Mouse (Mus musculus) forebrain, embryonic 15.5 days (tissue): ENCODE measurements around the gene Gpr139. TPM values are rescaled to one million over a fixed set of nuclear protein-coding genes. Genes with fewer than 3 reads are reported as not detected.
A peak's percentile ranks its signal among the peaks of the same experiment; 100 is the strongest.

Experiments
- ATAC-seq: fragments of 200-750 bp; cut with Nextera tagmentation; replicated peaks from 2 replicates; pipeline ENCODE4 v1.8.0; 2017; ENCODE audit warnings: mild to moderate bottlenecking, moderate TSS enrichment, moderate library complexity
- H3K27ac ChIP-seq: fragments of 300-500 bp; sonication (generic); replicated peaks from 2 replicates; pipeline ENCODE4 v1.5.1; 2015; ENCODE audit warnings: mild to moderate bottlenecking, inconsistent platforms
- H3K27me3 ChIP-seq: fragments of 300-500 bp; sonication (generic); 2 replicates; pipeline ENCODE4 v1.6.1; 2015; ENCODE audit warnings: inconsistent platforms
- H3K36me3 ChIP-seq: fragments of 300-500 bp; sonication (generic); 2 replicates; pipeline ENCODE4 v1.6.1; 2015; ENCODE audit warnings: mild to moderate bottlenecking, inconsistent platforms
- H3K4me1 ChIP-seq: fragments of 300-500 bp; sonication (generic); 2 replicates; pipeline ENCODE4 v1.6.1; 2015; ENCODE audit warnings: inconsistent platforms
- H3K4me2 ChIP-seq: fragments of 300-500 bp; sonication (generic); replicated peaks from 2 replicates; pipeline ENCODE4 v1.6.1; 2015; ENCODE audit warnings: mild to moderate bottlenecking, inconsistent platforms
- H3K4me3 ChIP-seq: fragments of 300-500 bp; sonication (generic); 2 replicates; pipeline ENCODE4 v1.5.1; 2015; ENCODE audit warnings: mild to moderate bottlenecking, inconsistent platforms
- H3K9ac ChIP-seq: fragments of 300-500 bp; sonication (generic); replicated peaks from 2 replicates; pipeline ENCODE4 v1.6.1; 2015; ENCODE audit warnings: mild to moderate bottlenecking, inconsistent platforms
- H3K9me3 ChIP-seq: fragments of 300-500 bp; sonication (generic); 2 replicates; pipeline ENCODE4 v1.6.1; 2016; ENCODE audit warnings: inconsistent platforms
- WGBS: fragments of 180-500 bp; shearing (Covaris S2); methylation state at CpG from one replicate; pipeline ENCODE4 v1.1.7; 2015; ENCODE audit warnings: mixed read lengths; 5-methylcytosine and 5-hydroxymethylcytosine counted together
- polyA plus RNA-seq: library from polyadenylated mRNA; unstranded; fragments of >200 nt; fragmentation: Nextera tagmentation; extraction: Ambion mirVana; gene quantifications from 2 replicates; pipeline ENCODE4 v1.2.1, GENCODE M21; 2015

The Gpr139 gene
- polyA plus RNA-seq = 3.6 and 5.0 TPM in 2 replicates

DNA sequence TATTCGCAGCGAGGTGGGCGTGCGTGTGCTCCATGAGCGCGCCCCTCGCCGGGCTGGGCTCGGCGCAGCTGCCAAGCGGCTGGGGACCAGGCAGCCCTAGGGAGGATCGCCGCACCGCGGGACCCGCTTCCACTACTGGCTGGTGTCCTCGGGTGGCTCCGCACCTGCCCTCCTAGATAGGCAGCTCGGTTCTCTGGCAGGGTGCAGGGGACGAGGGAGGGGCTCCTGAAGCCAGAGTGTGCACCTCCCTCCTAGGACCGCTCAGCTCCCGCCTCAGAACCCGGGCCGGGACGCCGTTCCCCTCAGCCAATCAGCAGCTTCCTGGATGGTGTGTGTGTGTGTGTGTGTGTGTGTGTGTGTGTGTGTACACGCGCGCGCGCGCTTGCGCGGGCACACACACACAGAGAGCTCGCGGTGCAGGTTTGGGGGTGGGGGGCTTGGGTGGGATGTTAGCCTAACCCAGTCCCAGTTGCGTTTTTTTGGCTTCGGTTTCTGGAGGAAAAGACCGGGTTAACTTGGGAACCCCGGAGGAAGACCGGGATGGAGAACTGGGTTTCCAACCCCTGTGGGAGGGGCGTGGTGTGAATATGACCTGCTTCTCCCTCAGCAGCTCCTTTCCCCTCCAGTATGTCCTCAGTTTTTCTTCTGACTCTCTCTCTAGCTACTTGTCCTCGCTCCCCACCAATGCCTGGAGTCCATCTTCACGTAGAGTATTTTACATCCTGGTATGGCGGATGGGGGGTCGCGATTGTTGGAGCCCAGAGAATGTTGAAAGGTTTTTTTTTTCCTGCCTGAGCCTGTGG, at the start of gene Gpr139:
Gene Gpr139 (minus strand): TSS at position 263 of the 803 bp plus-strand sequence.
- H3K9ac ChIP-seq = peak within 1 kb of the TSS; percentile 66
- H3K4me1 ChIP-seq = peaks cover 20% of the 10 kb centered on the region
- no peaks in the 10 kb centered on the region for H3K36me3 ChIP-seq
- 1% methylated on average over 47 of the region's 47 CpGs for WGBS
- peak within 1 kb of the TSS; percentile 85 for H3K27ac ChIP-seq
- H3K4me2 ChIP-seq = peak within 1 kb of the TSS; percentile 87
- H3K4me3 ChIP-seq = peak within 1 kb of the TSS; percentile 71
- no peaks in the 10 kb centered on the region for H3K9me3 ChIP-seq
- peak; percentile 93 for ATAC-seq
- peaks cover 11% of the 10 kb centered on the region for H3K27me3 ChIP-seq

GRCm38 (mm10) chr7:119230971-119231370, 46.6 kb upstream of the Gpr139 start:
- no peak overlapping the region for H3K4me3 ChIP-seq

GRCm38 (mm10) chr7:119222706-119223105, 38.3 kb upstream of the Gpr139 start:
- Histone ChIP-seq H3K4me1 (no peaks in the 10 kb centered on the region), H3K9me3 (no peaks in the 10 kb centered on the region), H3K9ac (no peak overlapping the region), H3K4me2 (no peak overlapping the region), H3K27ac (no peak overlapping the region), H3K36me3 (no peaks in the 10 kb centered on the region), H3K4me3 (no peak overlapping the region), H3K27me3 (no peaks in the 10 kb centered on the region)
- no peak for ATAC-seq
- WGBS = 92% methylated on average over 4 of the region's 4 CpGs

More at GRCm38 (mm10) chr7:119230971-119231370, 46.6 kb upstream of the Gpr139 start:
- Histone ChIP-seq H3K4me1 (no peaks in the 10 kb centered on the region), H3K4me2 (no peak overlapping the region), H3K36me3 (no peaks in the 10 kb centered on the region), H3K9ac (no peak overlapping the region), H3K27ac (no peak overlapping the region), H3K27me3 (no peaks in the 10 kb centered on the region), H3K9me3 (no peaks in the 10 kb centered on the region)
- 4% methylated on average over 3 of the region's 3 CpGs for WGBS
- no peak for ATAC-seq

- Histone ChIP-seq H3K27ac (no peak overlapping the region), H3K9me3 (no peaks in the 10 kb centered on the region), H3K27me3 (no peaks in the 10 kb centered on the region), H3K4me2 (no peak overlapping the region), H3K9ac (no peak overlapping the region), H3K4me1 (no peaks in the 10 kb centered on the region), H3K36me3 (no peaks in the 10 kb centered on the region), H3K4me3 (no peak overlapping the region)
- ATAC-seq = no peak
- WGBS = 96% methylated on average over 2 of the region's 2 CpGs
These were observed 34.7 kb upstream of the Gpr139 start for GRCm38 (mm10) chr7:119219121-119219520.

GRCm38 (mm10) chr7:119207251-119207650, 22.8 kb upstream of the Gpr139 start:
- Histone ChIP-seq H3K4me3 (no peak overlapping the region), H3K9me3 (no peaks in the 10 kb centered on the region), H3K9ac (no peak overlapping the region), H3K27ac (no peak overlapping the region), H3K4me2 (no peak overlapping the region), H3K27me3 (no peaks in the 10 kb centered on the region), H3K36me3 (no peaks in the 10 kb centered on the region), H3K4me1 (no peaks in the 10 kb centered on the region)
- no peak for ATAC-seq
- 76% methylated on average over 3 of the region's 3 CpGs for WGBS

- H3K4me2 ChIP-seq = no peak overlapping the region
- no peaks in the 10 kb centered on the region for H3K9me3 ChIP-seq
- H3K27me3 ChIP-seq = peaks cover 11% of the 10 kb centered on the region
- no peak overlapping the region for H3K4me3 ChIP-seq
- ATAC-seq = no peak
- H3K9ac ChIP-seq = no peak overlapping the region
- no peaks in the 10 kb centered on the region for H3K36me3 ChIP-seq
- H3K27ac ChIP-seq = no peak overlapping the region
- H3K4me1 ChIP-seq = peaks cover 16% of the 10 kb centered on the region
- WGBS = 10% methylated on average over 11 of the region's 11 CpGs
These were observed 2.0 kb upstream of the Gpr139 start for GRCm38 (mm10) chr7:119186374-119186773.

DNA sequence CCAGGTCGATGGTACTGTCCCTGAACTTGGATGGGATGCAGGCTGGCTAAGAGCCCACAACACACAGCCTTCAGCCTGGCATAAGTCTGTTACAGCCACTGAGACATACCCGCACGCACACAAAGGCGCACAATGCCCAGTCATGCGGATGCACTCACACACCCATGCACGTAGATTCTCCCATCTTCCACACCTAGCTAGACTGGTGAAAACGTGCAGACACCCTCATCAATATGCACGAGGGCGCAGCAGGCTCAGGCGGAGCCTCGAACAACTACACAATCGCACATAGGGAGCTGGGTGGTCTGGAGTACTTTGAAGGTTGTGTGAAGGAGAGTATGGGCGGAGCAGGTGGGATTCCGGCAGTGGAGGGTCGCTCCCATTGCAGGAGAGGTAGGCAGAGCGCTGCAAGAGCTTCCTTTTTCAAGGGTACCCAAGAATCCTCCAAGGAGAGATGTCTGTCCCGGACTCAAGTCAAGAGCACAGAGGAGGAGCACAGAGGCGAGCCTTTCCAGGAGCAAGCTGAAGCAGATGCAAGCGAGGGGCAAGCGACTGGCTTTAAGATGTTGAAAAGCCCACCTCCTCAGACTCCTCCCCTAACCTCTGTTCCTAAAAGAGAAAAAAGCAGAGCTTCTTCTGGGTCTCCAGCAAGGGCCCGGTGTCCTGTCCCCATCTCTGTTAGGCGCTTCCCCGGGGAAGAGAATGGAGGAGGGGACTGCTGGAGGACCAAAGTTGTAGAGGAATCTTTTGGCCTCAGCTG, 958 bp upstream of the Gpr139 start:
- H3K4me2 ChIP-seq = peak overlapping the region; percentile 87
- H3K27ac ChIP-seq = peak overlapping the region; percentile 85
- peak overlapping the region; percentile 66 for H3K9ac ChIP-seq
- H3K27me3 ChIP-seq = peaks cover 11% of the 10 kb centered on the region
- WGBS = 2% methylated on average over 23 of the region's 23 CpGs
- H3K36me3 ChIP-seq = no peaks in the 10 kb centered on the region
- peak; percentile 55 for ATAC-seq
- H3K4me1 ChIP-seq = peaks cover 20% of the 10 kb centered on the region
- H3K9me3 ChIP-seq = no peaks in the 10 kb centered on the region
- H3K4me3 ChIP-seq = peak overlapping the region; percentile 71

DNA sequence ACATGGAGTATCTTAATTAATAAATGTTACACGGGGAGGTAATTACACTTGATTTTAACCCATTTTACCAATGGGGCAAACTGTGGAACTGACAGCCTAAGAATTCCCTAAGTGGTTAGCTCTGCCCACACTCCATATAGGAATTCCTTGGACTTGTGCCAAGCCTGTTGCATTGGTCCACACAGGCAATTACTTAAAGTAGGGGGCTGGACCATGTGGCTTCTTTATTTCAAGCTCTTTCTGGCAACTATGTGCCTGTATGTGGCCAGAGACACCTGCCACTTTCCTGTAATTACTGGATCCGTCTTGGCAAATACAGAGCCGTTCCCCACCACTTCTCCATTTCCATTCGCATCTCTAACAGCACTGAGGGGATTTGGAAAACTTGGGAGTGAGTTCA, 3.4 kb downstream of the Gpr139 start:
- Histone ChIP-seq H3K9me3 (no peaks in the 10 kb centered on the region), H3K4me1 (peaks cover 20% of the 10 kb centered on the region), H3K27ac (no peak overlapping the region), H3K4me3 (no peak overlapping the region), H3K36me3 (no peaks in the 10 kb centered on the region), H3K27me3 (peaks cover 11% of the 10 kb centered on the region), H3K4me2 (no peak overlapping the region), H3K9ac (no peak overlapping the region)
- no peak for ATAC-seq
- WGBS = 4% methylated on average over 4 of the region's 4 CpGs

DNA sequence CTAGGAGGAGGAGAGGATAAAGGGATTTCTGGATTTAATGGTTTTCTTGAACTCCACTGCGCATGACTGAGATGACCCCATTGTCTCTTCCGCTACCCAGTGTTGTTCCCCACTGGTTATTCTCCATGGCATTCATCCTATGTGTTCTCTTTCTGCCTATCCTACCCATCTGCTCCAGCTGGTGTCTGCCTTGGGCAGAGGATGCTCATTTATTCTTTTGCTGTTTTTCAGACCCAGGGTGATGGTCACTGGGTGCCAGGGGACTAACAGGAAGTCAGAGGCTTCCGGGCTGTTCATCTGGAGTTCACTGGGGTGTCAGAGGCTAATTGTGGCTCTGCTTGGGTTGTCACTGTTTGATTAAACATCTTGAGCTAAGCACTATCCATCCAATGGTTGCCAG, 24.4 kb downstream of the Gpr139 start:
- no peak overlapping the region for H3K9ac ChIP-seq
- WGBS = 85% methylated on average over 3 of the region's 3 CpGs
- H3K4me2 ChIP-seq = no peak overlapping the region
- no peaks in the 10 kb centered on the region for H3K36me3 ChIP-seq
- H3K4me1 ChIP-seq = no peaks in the 10 kb centered on the region
- no peaks in the 10 kb centered on the region for H3K27me3 ChIP-seq
- no peak for ATAC-seq
- no peaks in the 10 kb centered on the region for H3K9me3 ChIP-seq
- H3K4me3 ChIP-seq = no peak overlapping the region
- no peak overlapping the region for H3K27ac ChIP-seq

DNA sequence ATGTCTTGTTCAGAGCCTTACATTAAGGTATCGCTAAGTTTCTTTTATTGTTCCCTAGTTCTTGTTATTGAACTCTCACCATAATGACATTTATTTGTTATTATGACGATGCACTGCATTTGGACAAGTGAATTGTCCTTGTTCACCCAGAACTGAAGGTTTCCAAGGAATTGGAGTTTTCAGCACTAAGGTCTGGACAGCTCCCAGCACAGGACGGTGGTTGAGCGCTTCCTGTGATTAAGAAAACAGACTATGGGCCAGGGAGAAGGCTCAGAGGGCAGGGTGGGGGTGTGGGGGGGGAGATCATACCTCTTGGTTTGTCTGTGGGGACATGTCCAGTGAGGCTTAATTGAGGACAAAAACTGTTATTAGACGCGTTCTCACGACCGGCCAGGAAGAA, 72.6 kb downstream of the Gpr139 start:
- no peak for ATAC-seq
- Histone ChIP-seq H3K9me3 (no peaks in the 10 kb centered on the region), H3K4me2 (no peak overlapping the region), H3K4me1 (no peaks in the 10 kb centered on the region), H3K27me3 (no peaks in the 10 kb centered on the region), H3K36me3 (no peaks in the 10 kb centered on the region), H3K27ac (no peak overlapping the region), H3K4me3 (no peak overlapping the region), H3K9ac (no peak overlapping the region)
- WGBS = 69% methylated on average over 8 of the region's 8 CpGs

DNA sequence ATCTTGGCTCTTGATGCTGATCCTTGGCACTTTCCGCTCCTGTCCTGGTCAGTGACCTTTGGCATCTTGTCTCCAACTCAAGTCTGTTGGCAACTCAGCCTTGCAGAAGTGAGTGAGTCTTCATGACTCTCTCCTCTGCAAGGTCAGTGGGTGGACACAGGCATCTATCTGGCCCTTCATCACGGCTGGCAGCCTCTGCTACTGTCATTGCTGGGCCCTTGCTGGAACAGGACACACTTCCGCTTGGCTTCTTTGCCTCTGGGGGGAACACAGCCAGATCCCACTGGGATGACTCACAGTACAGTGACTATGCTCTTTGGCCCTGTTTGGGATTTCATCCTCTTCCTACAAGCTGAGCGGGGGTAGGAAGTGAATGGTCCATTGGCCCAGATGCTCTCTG, 78.5 kb downstream of the Gpr139 start:
- Histone ChIP-seq H3K4me1 (no peaks in the 10 kb centered on the region), H3K9me3 (no peaks in the 10 kb centered on the region), H3K27ac (no peak overlapping the region), H3K4me2 (no peak overlapping the region), H3K9ac (no peak overlapping the region), H3K4me3 (no peak overlapping the region), H3K27me3 (no peaks in the 10 kb centered on the region), H3K36me3 (no peaks in the 10 kb centered on the region)
- ATAC-seq = no peak
- 87% methylated on average over 4 of the region's 4 CpGs for WGBS

DNA sequence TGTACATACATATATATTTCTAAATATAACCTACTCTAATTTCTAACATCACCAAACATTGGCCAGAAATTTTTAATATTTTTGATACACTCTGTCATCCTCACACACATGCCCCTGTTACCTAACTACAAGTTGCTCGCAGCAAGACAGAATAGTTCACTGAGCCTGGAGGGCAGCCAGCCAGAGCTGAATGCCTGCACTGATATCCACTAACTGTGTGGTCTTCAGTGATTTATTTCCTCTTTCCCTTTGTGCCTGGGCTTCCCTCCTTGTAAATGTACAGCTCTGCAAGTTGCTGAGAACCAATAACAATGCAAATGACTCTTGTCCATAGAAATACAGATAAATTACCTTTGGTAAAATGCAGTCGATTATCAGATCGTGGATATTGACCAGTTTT, 87.8 kb downstream of the Gpr139 start:
- H3K27me3 ChIP-seq = no peaks in the 10 kb centered on the region
- no peaks in the 10 kb centered on the region for H3K9me3 ChIP-seq
- H3K4me2 ChIP-seq = no peak overlapping the region

More for the DNA sequence above, 87.8 kb downstream of the Gpr139 start:
- no peak for ATAC-seq
- H3K4me1 ChIP-seq = no peaks in the 10 kb centered on the region
- H3K36me3 ChIP-seq = no peaks in the 10 kb centered on the region
- no peak overlapping the region for H3K27ac ChIP-seq
- 76% methylated on average over 3 of the region's 3 CpGs for WGBS
- H3K9ac ChIP-seq = no peak overlapping the region
- no peak overlapping the region for H3K4me3 ChIP-seq
